Mouse (Mus musculus) c-Kit-positive CD71-positive TER-119-positive erythroid progenitor cells, embryonic 14.5 days (primary cell): Measurements from ENCODE around the gene Sh3rf3.

Source experiments
- DNase-seq: peaks from one replicate; pipeline ENCODE4 v3.0.0-alpha.2; 2013; ENCODE audit warnings: low spot score

Gene Sh3rf3

DNA sequence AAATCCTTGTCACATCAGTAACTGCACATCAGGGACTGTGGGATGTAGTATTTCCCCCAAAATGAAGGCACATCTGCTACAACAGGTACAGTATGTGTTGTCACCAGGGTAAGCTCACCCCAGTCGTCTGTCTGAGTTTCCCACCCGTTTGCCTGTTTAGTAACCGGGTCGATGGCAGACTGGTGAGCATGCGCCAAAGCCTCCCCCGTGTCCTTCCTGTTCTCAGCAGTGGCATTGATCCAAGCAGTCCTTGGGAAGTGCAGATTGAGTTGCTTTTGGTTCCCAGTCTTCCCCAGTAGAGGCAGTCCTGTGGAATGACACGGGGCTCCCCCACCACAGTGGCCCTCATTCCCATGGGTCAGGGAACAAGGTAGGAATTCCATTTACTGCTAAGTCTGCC is 297.2 kb downstream of the Sh3rf3 start:
- DNase-seq, result no peak

DNA sequence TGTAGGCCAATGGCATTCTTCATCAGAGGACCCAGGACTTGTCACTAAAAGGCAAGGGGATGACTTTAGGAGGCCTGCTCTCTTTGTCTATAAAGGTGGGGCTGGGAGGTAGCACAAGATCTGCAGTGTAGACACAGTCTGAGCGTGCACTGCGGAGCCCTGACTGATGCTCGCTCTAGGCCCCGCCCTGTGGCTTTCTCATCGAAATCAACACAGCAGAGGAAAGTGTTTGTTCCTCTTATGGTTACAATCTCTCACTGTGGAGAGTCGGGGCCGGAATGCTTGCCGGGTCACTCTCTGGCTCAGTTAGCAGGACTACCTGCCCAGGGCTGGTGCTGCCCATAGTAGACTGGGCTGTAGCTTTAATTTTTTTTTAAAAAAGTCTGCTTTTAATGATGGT is 299.6 kb downstream of the Sh3rf3 start:
- DNase-seq, result no peak

DNA sequence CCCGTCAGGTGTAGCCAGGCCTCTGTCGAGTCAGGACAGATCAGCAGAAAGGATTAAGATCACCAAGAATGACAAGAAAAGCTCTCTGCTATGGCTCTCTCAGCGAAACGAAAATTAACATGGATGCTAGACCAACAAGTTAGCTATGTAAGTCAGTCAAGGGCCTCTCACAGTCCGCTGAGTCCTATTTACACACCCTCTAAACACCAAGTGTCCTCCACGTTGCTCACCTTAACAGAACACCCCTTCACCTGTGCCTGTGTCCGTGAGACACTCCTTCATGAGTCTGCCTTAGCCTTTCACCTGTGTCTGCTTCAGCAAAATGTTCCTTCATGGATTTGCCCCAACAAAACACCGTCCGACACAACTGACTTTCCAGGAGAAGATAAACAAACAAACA is 300.2 kb downstream of the Sh3rf3 start:
- no peak for DNase-seq

DNA sequence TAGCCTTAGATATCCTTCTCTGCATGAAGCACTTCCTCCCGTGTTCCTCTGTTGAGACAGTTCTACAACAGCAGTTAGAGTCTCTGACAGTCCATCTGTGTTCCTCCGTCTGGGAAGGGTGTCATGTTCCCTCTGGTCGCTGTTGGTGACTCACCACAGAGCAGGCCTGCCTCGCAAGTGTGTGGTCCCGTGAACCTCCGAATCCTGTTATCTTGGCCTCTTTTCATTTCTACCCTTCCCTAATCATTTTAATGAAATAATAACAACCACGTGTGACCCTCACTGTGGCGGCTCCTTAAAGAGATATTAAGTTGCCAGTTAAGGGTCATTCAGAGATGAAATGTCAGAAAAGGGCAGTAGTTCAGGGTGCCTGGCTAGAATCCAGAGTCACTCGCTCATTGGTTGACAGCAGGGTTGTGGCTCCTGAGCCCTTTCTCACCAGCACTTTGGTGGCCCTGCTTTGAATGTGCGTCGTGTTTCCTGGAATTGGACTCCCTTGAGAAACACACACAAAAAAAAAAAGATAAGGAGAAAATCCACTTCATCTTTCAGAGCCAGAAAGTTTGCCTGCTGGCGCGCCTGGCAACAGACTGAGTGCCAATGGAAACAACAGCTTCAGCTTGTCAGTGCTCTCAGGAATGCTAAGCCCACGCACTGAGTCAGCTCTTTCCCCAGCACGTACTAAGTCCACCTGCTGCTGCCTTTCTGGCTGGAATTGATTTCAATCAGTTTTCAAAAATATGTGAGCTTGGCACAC is 301.6 kb downstream of the Sh3rf3 start:
- no peak for DNase-seq

DNA sequence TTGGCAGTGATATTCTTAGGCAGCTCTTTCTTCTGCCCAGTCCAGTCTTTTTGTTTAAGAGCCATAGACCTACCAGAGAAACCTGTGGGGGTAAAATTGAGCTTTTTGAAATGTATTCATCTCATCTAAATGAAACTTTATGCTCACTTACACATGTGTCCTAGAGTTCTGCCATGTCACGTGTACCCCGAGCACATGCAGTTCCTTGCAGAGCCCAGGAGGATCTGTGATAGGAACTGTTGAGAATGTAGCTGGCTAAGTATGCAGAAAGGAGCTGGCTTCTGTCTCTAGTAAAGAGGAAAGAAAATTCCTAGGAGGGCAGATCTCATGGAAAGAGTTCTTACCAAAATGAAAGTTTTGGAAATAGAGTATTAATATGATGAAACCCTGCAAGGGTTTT is 302.5 kb downstream of the Sh3rf3 start:
- DNase-seq, result no peak

DNA sequence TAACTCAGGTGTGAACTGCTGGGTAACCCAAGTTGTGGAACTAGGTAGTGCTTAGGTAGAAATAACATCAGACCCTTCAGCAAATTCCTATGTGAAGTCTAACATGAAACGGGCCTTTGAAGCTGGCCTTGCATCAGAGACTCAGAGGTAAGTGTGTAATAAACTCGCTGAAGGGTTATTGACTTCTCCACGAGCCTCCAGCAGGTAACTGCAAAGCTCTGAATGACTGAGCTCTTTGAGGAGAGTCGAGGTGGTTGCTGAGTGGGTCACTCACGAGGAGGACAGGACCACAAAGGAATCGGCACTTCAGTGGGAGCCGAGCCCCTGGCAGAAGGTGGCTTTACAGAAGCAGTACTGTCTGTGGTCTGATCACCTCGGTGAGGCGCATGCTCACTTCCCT is 303.2 kb downstream of the Sh3rf3 start:
- no peak for DNase-seq

DNA sequence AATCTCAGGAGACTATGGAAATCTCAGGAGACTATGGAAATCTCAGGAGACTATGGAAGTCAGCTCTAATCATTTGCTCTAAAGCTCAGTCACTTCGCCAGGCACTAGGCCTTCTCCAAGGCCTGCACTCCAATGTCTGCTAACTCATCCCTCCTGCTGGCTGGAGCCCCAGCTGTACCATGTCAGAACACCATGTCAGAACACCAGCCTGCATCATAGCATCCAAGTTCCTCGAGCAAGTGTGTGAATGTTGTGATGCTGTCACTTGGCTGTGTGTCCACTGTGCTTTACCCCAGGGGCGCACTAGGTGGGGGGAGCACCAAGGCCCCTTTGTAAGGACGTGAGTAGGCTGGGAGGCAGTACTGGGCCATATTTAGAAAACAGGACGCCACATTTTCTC is 304.4 kb downstream of the Sh3rf3 start:
- no peak for DNase-seq

DNA sequence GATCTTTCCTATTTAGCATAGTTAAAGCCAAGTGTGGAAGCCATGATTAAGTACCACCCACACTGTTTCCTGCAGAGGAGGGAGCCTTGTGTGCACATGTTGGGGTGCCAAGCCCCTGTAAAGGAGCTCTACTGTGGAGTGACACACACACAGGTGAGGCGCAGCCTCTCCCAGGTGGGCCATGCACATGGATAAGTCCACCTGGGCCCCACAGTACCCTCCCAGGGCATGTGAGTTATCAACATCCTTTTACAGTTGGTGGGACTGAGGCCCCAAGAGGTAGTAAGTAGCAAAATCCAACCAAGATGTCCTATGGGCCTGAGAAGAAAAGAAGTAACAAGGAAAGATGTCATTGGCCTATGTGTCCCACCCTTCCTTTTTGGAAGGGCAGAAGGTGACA is 305.8 kb downstream of the Sh3rf3 start:
- no peak for DNase-seq

DNA sequence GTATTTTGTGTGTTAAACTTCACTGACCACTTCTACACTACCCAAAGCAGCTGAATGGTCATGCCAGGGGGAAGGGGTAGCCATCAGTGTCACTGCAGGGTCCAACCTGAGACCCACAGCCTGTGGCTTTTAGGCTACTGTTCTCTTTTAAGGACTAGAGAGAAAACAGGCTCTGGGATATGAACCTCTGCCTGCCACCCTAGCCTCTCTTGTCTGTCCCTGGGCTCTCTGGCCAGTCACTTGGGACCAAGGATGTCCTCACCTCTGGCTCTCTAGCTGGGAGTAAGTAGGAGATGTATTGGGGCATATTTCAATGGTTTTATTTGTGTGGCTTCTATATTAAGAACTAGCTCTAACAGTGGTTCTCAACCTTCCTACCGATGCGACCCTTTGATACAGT is 306.7 kb downstream of the Sh3rf3 start:
- DNase-seq, result no peak

DNA sequence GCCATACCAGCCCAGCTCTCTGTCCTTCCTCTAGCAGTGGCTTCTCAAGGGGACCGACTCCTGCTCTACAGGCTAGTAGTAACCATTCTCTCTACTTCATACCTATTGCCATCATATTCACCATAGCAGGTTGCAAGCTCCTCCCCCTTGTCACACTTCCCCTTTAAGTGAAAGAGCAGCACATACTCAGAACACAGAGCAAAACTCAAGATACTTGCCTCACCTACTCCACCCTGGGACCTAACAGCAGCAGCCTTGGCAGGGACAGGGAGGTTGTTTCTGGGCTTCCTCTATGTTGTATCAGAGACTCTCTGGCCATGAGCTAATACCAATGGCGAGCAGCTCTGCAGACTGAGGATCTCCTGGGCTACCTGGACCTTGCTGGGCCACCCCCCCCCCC is 312.3 kb downstream of the Sh3rf3 start:
- DNase-seq, result no peak

DNA sequence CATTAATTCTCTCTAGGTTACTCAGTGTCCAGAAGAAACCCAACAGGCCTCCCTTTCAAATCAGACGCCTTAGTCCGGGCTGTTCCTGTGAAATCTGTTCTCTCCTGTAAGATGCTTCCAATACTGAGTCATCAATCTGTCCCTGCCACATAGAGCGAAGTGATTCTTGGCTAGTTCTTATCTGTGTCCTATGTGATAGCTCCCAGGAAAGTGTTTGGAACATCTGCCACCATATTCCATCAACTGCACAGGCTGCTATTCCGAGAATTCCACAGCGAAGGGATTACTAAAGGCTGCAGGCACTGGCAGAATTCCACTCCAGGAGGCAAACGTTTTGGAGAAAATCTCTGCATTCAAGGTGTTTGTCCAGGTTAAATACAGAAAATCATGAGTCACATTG is 314.5 kb downstream of the Sh3rf3 start:
- DNase-seq, result no peak

DNA sequence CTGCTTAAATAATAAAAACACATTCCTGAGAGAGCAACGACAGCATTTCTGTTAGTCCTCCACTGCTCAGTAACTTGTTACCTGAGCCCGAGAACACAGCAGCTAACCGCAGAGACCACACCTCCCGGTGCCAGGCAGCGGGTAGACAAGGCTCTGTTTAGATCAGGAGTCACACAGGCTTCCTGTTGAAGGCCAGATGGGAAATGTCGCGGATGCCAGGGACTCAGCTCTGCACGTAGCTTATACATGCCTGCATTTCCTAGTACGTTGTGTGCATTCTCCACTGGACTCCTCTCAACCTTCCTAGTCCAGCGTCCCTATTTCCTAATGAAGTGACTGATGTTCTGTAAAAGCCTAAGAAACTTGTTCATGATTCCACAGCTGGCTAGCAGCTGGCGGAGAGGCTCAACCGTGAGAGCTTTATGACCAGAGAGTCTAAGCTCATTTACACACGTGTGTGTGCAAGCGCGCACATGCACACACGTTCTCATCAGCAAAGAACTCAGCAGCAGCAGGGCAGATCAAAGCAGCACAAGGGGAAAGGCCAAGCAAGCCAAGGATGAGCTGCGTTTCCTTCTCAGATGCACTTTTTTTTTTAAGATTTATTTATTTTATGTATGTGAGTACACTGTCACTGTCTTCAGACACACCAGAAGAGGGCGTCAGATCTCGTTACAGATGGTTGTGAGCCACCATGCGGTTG is 318.9 kb downstream of the Sh3rf3 start:
- no peak for DNase-seq

DNA sequence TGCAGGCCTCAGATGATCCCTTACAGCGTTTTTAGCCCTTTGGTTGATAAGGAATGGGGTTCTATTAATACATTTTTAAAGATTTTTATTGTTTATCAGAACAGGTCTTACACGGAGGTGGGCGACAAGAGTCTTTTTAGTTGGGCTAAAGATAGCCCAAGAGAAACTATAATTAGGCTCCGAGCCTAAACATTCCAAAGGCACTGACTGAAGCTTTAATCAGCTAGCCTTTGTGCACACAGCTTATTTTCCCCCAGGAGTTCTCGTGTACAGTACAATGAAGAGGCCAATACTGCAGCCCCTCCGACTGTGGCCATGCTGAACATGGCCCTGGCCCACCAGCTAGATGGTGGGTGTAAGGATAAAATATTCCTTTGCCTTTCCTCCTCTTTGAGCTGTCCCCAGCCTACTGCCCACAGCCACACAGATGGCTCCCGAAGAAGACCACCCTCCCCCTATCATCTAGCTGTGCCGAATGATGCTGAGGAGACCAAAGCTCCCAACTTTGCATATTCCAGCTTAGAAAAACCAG is 320.4 kb downstream of the Sh3rf3 start:
- DNase-seq, result no peak

DNA sequence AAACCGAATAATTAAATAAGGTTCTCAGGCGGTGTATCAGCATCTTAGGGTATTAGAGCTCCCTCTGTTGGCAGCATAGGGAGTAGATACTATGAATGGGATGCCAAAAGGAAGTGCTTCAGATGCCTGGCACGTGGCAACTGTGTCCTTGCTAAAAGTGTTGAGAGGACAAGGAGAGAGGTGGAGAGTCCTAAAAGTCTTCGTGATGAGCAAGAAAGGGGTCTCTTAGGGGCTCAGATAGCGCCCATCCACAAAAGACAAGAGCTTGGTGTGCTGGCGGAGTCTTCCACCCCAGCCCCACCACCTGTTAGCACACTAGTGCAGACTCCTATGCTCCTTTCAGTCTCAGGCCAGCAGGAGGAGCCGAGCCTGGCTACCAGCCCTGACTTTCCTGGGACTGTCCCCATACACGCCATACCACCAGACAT is 336.8 kb downstream of the Sh3rf3 start:
- peak; percentile 32 for DNase-seq

DNA sequence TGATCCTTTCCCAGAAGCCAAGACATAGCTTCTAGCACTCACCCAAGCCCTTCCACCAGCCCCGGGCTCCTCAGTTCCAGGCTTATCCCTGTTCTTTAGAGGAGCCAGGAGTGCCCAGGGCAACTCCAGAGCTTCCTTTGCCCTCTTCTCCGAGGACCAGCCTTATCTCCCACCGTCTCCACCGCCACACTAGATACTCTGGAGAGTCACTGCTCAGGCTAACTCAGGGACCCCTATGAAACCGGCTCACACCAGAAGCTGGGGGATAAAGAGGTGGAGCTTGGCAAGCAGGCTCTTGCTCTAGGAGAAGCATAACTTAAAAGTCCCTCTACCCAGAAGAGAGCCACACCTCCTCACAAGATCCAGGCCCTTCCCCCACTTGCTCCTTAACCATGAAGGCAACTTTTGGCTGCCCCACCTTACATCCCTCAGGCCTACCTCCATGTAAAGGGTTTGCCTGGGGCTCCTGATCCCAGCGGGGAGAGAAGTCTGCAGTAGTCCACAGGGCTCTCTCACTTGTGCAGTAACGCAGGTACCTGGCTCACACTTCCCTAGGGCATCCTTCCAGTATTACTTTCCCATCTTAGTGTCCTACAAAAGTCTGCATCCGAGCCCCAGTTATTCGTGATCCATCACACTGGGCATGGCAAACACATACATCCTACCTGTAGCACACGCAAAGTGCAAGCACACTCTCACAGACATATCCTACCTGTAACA is 337.9 kb downstream of the Sh3rf3 start:
- no peak for DNase-seq

DNA sequence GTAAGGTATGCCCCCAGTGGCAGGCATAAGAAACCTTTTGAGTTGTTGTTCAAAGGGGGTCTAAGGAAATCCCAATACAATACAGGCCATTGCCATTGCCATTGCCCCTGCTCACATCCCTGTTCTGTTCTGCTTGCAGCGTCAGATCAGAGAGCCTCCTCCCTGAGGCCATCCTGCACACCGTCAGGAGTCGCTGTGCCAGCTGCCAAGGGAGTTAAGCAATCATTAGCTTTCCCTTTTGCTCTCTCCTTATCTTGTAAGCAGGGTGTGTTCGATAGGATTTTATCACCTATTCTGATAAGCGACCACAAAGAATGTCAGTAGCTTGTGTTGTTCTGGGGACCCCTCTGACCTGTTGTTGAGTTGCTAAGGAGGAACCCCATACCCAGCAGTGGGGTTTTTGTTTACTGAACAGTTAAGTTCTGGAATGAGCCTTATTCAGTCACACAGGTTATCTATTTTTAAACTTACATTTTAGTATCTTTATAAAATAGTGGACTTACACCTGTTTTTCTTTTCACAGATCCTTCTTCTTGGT is 339.5 kb downstream of the Sh3rf3 start:
- no peak for DNase-seq

DNA sequence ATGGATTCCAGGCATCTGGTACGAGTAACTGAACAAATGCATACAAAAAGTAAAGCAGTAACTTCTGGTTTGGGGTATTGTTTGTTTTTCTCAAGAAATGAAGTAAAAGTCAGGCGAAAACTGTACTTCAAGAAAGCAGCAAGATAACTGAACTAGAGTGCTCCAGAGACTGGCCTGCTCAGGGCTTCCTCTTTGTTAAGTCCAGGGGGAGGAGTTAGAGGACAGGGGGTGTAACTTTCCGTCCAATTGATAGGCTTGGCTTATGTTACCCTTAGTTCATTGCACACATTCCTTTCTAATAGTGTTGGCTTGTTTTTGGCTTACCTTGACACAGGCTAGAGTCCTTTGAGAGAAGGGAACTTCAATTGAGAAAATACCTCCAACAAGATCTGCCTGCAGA is 345.5 kb downstream of the Sh3rf3 start:
- DNase-seq, result no peak

DNA sequence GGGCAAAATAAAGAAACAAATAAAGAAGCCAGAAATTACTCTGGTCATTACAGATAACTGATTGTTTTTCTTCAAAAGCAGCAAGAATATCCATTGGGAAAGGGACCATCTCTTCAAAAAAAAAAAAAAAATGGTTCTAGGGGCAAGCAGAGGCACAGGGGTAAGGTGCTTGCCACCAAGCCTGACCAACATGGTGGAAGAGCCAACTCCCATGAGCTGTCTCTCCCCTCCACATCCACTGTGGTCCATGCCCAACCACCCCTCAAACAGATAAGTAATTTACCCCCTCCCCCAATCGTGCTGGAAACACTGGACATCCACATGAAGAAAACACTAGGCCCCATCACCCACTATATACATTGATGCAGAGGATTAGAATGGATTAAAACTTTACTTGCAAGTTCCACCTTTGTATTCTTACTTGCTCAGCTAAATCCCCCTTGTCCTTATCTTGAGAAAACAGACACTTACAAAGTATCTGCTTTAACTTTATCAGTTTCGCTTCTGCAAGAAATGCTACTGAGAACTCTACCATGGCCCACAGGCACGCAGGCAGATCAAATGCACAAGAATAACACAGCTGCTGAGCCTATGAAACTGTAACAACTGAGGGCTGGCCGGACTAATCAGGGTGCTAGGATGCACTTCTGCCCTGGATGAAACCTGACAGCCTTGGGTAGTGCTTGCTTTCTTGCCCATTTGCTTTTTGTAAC is 349.2 kb downstream of the Sh3rf3 start:
- peak; percentile 56 for DNase-seq

DNA sequence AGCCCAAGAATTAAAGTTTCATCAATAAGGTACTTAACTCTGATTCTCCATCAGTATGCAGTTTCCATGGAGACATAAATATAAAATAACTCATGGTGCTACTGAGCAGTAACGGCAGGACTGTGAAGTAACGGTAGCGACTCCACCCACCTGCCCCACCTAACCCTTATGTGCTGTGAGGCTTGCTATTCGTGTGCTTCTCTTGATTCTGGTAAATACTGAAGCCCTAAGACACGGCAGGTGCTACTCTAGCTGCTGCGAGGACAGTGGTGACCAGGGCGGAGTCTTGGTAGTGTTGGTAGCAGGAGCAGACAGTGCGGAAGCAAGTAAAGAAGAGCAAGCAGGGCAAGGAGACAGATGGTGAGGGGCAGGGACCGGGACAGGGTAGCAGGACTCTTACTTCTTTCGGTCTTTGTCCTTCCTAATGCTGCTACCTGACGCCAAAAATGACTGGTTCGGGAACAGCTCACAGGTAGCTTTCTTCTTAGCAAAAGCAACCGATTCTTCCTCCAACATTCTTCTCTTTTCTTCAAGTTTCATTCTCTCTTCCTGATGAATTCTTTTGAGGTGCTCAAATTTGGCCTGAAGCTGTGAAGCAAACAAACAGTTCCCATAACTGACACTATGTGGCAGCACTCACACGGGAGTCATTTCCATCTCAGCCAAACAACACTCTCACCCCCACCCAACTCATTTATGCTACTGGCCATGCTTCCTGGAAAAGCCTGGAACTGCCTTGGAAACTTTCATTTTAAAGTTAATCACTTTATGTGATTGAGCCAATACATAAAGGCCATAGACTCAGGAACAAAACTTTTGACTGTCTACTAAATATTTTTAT is 353.2 kb downstream of the Sh3rf3 start:
- DNase-seq, result peak; percentile 50

DNA sequence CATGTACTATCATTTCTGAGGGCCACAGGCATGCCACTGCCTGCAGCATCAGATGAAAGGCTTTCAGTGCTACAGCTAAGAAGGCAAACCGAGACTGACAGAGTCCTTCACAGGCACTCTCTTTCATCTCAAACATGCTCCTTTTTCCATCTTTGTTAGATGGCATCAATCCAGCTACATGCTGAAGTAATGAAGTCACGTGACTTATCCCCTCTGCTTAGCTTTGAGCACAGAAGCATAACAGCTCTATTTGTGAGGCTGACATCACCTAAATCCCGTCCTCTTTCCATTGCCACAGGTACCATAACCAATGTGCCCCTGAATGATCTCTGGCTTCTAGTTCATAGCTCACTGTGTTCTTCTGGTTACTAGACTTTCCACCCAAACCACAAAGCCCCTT is 357.9 kb downstream of the Sh3rf3 start:
- no peak for DNase-seq

DNA sequence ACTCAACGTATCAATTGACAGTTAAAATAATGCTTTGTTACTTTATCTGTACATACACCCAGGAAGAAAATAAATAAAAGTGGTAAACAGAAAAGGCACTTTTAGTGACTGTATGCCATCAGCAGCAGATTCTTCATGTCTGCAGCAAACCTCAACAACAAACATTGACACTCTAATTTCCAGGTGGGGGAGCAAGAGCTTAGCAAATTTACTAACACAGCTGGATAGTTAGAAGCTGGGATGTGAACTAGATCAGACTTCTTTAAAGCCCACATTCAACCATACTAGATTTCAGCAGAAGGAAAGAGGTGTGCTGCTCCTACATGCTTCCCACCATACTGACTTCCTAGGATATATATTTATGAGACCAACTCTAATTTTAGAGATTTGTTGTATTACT is 359.4 kb downstream of the Sh3rf3 start:
- DNase-seq, result no peak
